Mouse (Mus musculus): Measurements from ENCODE around the gene Mgl2.
"Not testable (repeated sequence)": the region's sequence is repeated elsewhere in the genome, so short reads cannot be mapped to it uniquely, and the experiment has no call there.

The Mgl2 gene

GRCm38 (mm10) chr11:70129926-70130379 is at the start of gene Mgl2:
Gene Mgl2 (plus strand): TSS chr11:70130329.
- no peak for DNase-seq (ENCODE audit: low read depth, low spot score)

- no peak for DNase-seq (ENCODE audit: low read depth, low spot score)
Measured at GRCm38 (mm10) chr11:70080803-70081590, 49.1 kb upstream of the Mgl2 start.

GRCm38 (mm10) chr11:70084563-70084962 is 45.6 kb upstream of the Mgl2 start:
- DNase-seq (ENCODE audit: low read depth, low spot score) = no peak

- DNase-seq (ENCODE audit: low read depth, low spot score) = no peak
Measured at GRCm38 (mm10) chr11:70091986-70092783, 37.9 kb upstream of the Mgl2 start, which contains the start of gene Asgr2. Gene Asgr2 (plus strand): TSS chr11:70092644.

- no peak for DNase-seq (ENCODE audit: low read depth, low spot score)
Measured at GRCm38 (mm10) chr11:70097396-70097795, 32.7 kb upstream of the Mgl2 start.

- DNase-seq (ENCODE audit: low read depth, low spot score) = no peak
Measured at GRCm38 (mm10) chr11:70099102-70099501, 31.0 kb upstream of the Mgl2 start.

GRCm38 (mm10) chr11:70099809-70100208 is 30.3 kb upstream of the Mgl2 start:
- no peak for DNase-seq (ENCODE audit: low read depth, low spot score)

GRCm38 (mm10) chr11:70103701-70104315 is 26.3 kb upstream of the Mgl2 start:
- no peak for DNase-seq (ENCODE audit: low read depth, low spot score)

- no peak for DNase-seq (ENCODE audit: low read depth, low spot score)
Measured at GRCm38 (mm10) chr11:70107085-70107484, 23.0 kb upstream of the Mgl2 start.

GRCm38 (mm10) chr11:70110146-70110545 is 20.0 kb upstream of the Mgl2 start:
- peak; percentile 47 for DNase-seq (ENCODE audit: low read depth, low spot score)

GRCm38 (mm10) chr11:70114562-70114961 is 15.6 kb upstream of the Mgl2 start:
- peak; percentile 52 for DNase-seq (ENCODE audit: low read depth, low spot score)

- no peak for DNase-seq (ENCODE audit: low read depth, low spot score)
Measured at GRCm38 (mm10) chr11:70115901-70116300, 14.2 kb upstream of the Mgl2 start.

GRCm38 (mm10) chr11:70135001-70135400 is 4.9 kb downstream of the Mgl2 start:
- not testable (repeated sequence) for DNase-seq (ENCODE audit: low read depth, low spot score)

- DNase-seq (ENCODE audit: low read depth, low spot score) = not testable (repeated sequence)
Measured at GRCm38 (mm10) chr11:70135925-70136324, 5.8 kb downstream of the Mgl2 start.

- DNase-seq (ENCODE audit: low read depth, low spot score) = no peak
Measured at GRCm38 (mm10) chr11:70139171-70139570, 9.0 kb downstream of the Mgl2 start.

- DNase-seq (ENCODE audit: low read depth, low spot score) = peak; percentile 75
Measured at GRCm38 (mm10) chr11:70151072-70151471, 20.9 kb downstream of the Mgl2 start.

- not testable (repeated sequence) for DNase-seq (ENCODE audit: low read depth, low spot score)
Measured at GRCm38 (mm10) chr11:70155897-70156296, 25.8 kb downstream of the Mgl2 start, which contains the start of gene Clec10a. Gene Clec10a (plus strand): TSS chr11:70156197.

- no peak for DNase-seq (ENCODE audit: low read depth, low spot score)
Measured at GRCm38 (mm10) chr11:70162336-70162735, 32.2 kb downstream of the Mgl2 start.

- DNase-seq (ENCODE audit: low read depth, low spot score) = no peak
Measured at GRCm38 (mm10) chr11:70165972-70166921, 36.1 kb downstream of the Mgl2 start.

GRCm38 (mm10) chr11:70168136-70168535 is 38.0 kb downstream of the Mgl2 start:
- DNase-seq (ENCODE audit: low read depth, low spot score) = no peak

GRCm38 (mm10) chr11:70169471-70169870 is 39.3 kb downstream of the Mgl2 start:
- DNase-seq (ENCODE audit: low read depth, low spot score) = not testable (repeated sequence)
